Mouse (Mus musculus): ENCODE results near the gene Dhx36.
A peak's percentile ranks its signal among the peaks of the same experiment; 100 is the strongest.

Gene Dhx36

GRCm38 (mm10) chr3:62506488-62507205 lies at the start of gene Dhx36:
Dhx36 (minus strand) TSS chr3:62507004.
- DNase-seq (ENCODE audit: inconsistent ontology term) = peak; percentile 96

GRCm38 (mm10) chr3:62527593-62527992 lies 20.8 kb upstream of the Dhx36 start:
- DNase-seq (ENCODE audit: inconsistent ontology term) = no peak

GRCm38 (mm10) chr3:62527160-62527559 lies 20.4 kb upstream of the Dhx36 start:
- peak; percentile 3 for DNase-seq (ENCODE audit: inconsistent ontology term)

- DNase-seq (ENCODE audit: inconsistent ontology term) = no peak
Measured at GRCm38 (mm10) chr3:62507206-62507647, 423 bp upstream of the Dhx36 start.

GRCm38 (mm10) chr3:62505166-62505900 lies 1.5 kb downstream of the Dhx36 start:
- no peak for DNase-seq (ENCODE audit: inconsistent ontology term)

GRCm38 (mm10) chr3:62499327-62499726 lies 7.5 kb downstream of the Dhx36 start:
- DNase-seq (ENCODE audit: inconsistent ontology term) = no peak

GRCm38 (mm10) chr3:62492568-62492967 lies 14.2 kb downstream of the Dhx36 start:
- DNase-seq (ENCODE audit: inconsistent ontology term) = no peak

- DNase-seq (ENCODE audit: inconsistent ontology term) = no peak
Measured at GRCm38 (mm10) chr3:62484340-62484739, 22.5 kb downstream of the Dhx36 start.

GRCm38 (mm10) chr3:62470179-62470578 lies 36.6 kb downstream of the Dhx36 start:
- no peak for DNase-seq (ENCODE audit: inconsistent ontology term)

- DNase-seq (ENCODE audit: inconsistent ontology term) = no peak
Measured at GRCm38 (mm10) chr3:62464276-62464675, 42.5 kb downstream of the Dhx36 start.

GRCm38 (mm10) chr3:62459483-62459882 lies 47.3 kb downstream of the Dhx36 start:
- DNase-seq (ENCODE audit: inconsistent ontology term) = no peak

- DNase-seq (ENCODE audit: inconsistent ontology term) = peak; percentile 47
Measured at GRCm38 (mm10) chr3:62458284-62459013, 48.4 kb downstream of the Dhx36 start.

- DNase-seq (ENCODE audit: inconsistent ontology term) = peak; percentile 69
Measured at GRCm38 (mm10) chr3:62455854-62456253, 51.0 kb downstream of the Dhx36 start.

- peak; percentile 72 for DNase-seq (ENCODE audit: inconsistent ontology term)
Measured at GRCm38 (mm10) chr3:62454096-62454495, 52.7 kb downstream of the Dhx36 start.

- DNase-seq (ENCODE audit: inconsistent ontology term) = peak; percentile 84
Measured at GRCm38 (mm10) chr3:62452961-62453360, 53.8 kb downstream of the Dhx36 start.

GRCm38 (mm10) chr3:62449871-62450496 lies 56.8 kb downstream of the Dhx36 start:
- DNase-seq (ENCODE audit: inconsistent ontology term) = peak; percentile 89

- DNase-seq (ENCODE audit: inconsistent ontology term) = no peak
Measured at GRCm38 (mm10) chr3:62447151-62447550, 59.7 kb downstream of the Dhx36 start.

GRCm38 (mm10) chr3:62446271-62446670 lies 60.5 kb downstream of the Dhx36 start:
- DNase-seq (ENCODE audit: inconsistent ontology term) = no peak

GRCm38 (mm10) chr3:62443582-62444194 lies 63.1 kb downstream of the Dhx36 start:
- DNase-seq (ENCODE audit: inconsistent ontology term) = no peak

GRCm38 (mm10) chr3:62440431-62440969 lies 66.3 kb downstream of the Dhx36 start:
- no peak for DNase-seq (ENCODE audit: inconsistent ontology term)

- no peak for DNase-seq (ENCODE audit: inconsistent ontology term)
Measured at GRCm38 (mm10) chr3:62435923-62436322, 70.9 kb downstream of the Dhx36 start.
